Mouse (Mus musculus) heart, adult 2 months (tissue): ENCODE measurements at regions not wholly inside any gene's neighbourhood (a gene's known extent, or its start where the extent isn't known, plus 50 kb on each side); places are given as distances from the start of the nearest gene placed in this dataset.

ENCODE experiments used
- DNase-seq, 2 experiments: peaks; one replicate each; pipeline ENCODE4 v3.0.0; 2021
- H3K27ac ChIP-seq: fragments of 200-600 bp; 2 replicates; pipeline ENCODE4 v1.8.1; 2022
- H3K27me3 ChIP-seq: fragments of 200-500 bp; 2 replicates; pipeline ENCODE4 v1.6.1; 2012; ENCODE audit warnings: mild to moderate bottlenecking, low read length, inconsistent platforms, mixed read lengths; ENCODE audit not compliant: control insufficient read depth, insufficient read depth
- H3K36me3 ChIP-seq: fragments of 200-500 bp; 2 replicates; pipeline ENCODE4 v1.6.1; 2012; ENCODE audit warnings: low read length, inconsistent platforms; ENCODE audit not compliant: control insufficient read depth, insufficient read depth
- H3K4me1 ChIP-seq: fragments of 200-500 bp; 2 replicates; pipeline ENCODE4 v1.6.1; 2011; ENCODE audit warnings: low read length; ENCODE audit not compliant: control insufficient read depth, insufficient read depth
- H3K4me3 ChIP-seq: fragments of 200-600 bp; 2 replicates; pipeline ENCODE4 v1.8.1; 2022
- H3K79me2 ChIP-seq: fragments of 200-500 bp; replicated peaks from 2 replicates; pipeline ENCODE4 v1.6.1; 2012; ENCODE audit warnings: mild to moderate bottlenecking, inconsistent platforms, low read length, moderate library complexity, mixed read lengths; ENCODE audit not compliant: control insufficient read depth, insufficient read depth
- H3K9ac ChIP-seq: fragments of 200-500 bp; 2 replicates; pipeline ENCODE4 v1.6.1; 2012; ENCODE audit warnings: low read depth, mild to moderate bottlenecking, control low read depth, inconsistent platforms, low read length, mixed read lengths
- CTCF ChIP-seq: fragments of 200-600 bp; IDR thresholded peaks from 2 replicates; pipeline ENCODE4 v1.8.1; 2022; ENCODE audit warnings: antibody characterized with exemption, mild to moderate bottlenecking, moderate library complexity
- EP300 ChIP-seq: fragments of 200-500 bp; IDR thresholded peaks from 2 replicates; pipeline ENCODE4 v1.6.1; 2011; ENCODE audit warnings: low read depth, low read length, control low read depth; ENCODE audit not compliant: insufficient read depth
- POLR2A ChIP-seq: fragments of 200-500 bp; IDR thresholded peaks from 2 replicates; pipeline ENCODE4 v1.6.1; 2011; ENCODE audit warnings: mild to moderate bottlenecking, low read depth, low read length, control low read depth; ENCODE audit not compliant: insufficient read depth
- WGBS: fragments of 180-500 bp; shearing (Covaris S2); methylation state at CpG from one replicate; pipeline ENCODE4 v1.1.7; 2018; 5-methylcytosine and 5-hydroxymethylcytosine counted together
- intact Hi-C: fragments of 180-260 bp; cut with DNase I; formaldehyde crosslinking; loops from one replicate; pipeline ENCODE4 v1.15.1; 2025

DNA sequence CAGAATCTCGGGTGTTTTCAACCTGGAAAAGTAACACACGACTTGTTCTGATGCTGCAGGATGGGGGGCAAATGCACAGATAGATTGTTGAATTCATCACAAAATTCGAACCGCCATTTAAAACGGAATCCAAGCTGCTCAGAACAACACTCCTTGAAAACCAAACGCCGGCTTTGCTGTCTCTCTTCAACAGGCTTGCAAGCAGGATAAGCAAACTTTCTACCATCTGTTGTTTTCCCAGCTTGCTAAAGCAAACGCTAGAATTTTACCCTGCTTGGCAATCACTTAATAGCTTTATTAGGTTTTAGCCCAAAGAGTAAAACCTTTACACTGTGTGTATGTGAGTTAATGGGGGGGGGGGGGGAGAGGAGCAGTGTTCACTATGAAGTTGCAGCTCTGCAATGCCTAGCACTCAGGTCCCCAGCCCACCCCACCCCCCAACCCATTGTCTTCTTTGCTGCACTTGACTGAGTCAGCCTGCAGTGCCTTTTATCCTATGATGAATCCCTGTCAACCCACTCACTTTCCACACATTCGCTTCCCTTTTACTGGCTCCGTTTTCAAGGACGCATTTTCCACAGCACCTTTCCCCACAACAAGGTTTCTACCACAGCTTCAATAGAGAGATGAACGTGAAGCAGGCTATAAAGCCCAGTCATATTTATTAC is 190.1 kb upstream of the Fat1 start:
- TF ChIP-seq CTCF (no peak), EP300 (no peak), POLR2A (no peak)
- no peak overlapping the region for H3K4me3 ChIP-seq
- DNase-seq, result no peak
- 69% methylated on average over 12 of the region's 12 CpGs for WGBS
- no peak overlapping the region for H3K9ac ChIP-seq
- no peaks in the 10 kb centered on the region for H3K79me2 ChIP-seq
- no peak overlapping the region for H3K27ac ChIP-seq
- intact Hi-C loops, result no loop called here
- no peaks in the 10 kb centered on the region for H3K36me3 ChIP-seq
- H3K4me1 ChIP-seq, result no peaks in the 10 kb centered on the region
- H3K27me3 ChIP-seq, result no peaks in the 10 kb centered on the region

DNA sequence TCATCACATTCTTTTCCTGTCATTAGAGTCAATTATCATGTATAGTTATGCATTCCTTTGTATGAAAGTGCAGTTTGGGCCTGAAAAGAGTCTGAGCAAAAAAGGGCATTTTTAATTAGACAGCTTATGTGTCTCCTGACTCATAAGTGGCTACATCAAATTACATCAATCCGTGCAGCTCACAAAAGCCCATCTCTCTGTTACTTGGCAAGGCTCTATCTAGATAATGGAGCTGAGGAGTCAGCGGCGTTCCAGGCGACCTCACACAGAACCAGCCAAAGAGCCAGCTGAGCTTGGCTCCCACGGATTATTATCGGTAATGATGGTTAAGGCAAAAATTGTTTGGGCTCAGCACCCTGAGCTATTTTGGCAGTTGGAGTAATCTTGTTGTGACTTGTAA is 176.5 kb upstream of the Fat1 start:
- no peak for TF ChIP-seq EP300
- no peak for TF ChIP-seq POLR2A
- no peak for TF ChIP-seq CTCF
- H3K4me1 ChIP-seq, result no peaks in the 10 kb centered on the region
- no peak overlapping the region for H3K27ac ChIP-seq
- H3K36me3 ChIP-seq, result no peaks in the 10 kb centered on the region
- no peaks in the 10 kb centered on the region for H3K27me3 ChIP-seq
- intact Hi-C loops, result no loop called here
- H3K79me2 ChIP-seq, result no peaks in the 10 kb centered on the region
- no peak overlapping the region for H3K4me3 ChIP-seq
- no peak for DNase-seq
- 59% methylated on average over 6 of the region's 6 CpGs for WGBS
- no peak overlapping the region for H3K9ac ChIP-seq

DNA sequence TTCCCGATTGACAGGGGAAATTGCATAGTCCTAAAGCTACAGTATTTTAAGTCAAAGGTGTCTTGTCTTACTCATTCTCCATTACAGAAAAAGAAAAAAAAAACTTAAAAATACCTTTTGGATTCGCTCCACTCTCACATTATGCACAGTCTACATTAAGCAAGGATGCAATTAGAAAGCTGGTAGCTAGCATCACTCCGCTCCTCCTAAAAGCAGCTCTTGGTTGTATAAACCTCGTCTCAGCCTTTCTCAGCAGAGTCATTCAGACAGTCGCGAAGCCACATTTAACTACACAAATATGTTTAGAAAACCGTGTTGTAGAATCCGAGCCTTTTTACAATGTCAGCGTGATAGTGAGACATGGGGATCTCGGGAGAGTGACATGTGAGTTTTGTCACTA is 172.5 kb upstream of the Fat1 start:
- Histone ChIP-seq H3K27ac (no peak overlapping the region), H3K36me3 (no peaks in the 10 kb centered on the region), H3K9ac (no peak overlapping the region), H3K27me3 (no peaks in the 10 kb centered on the region), H3K4me1 (no peaks in the 10 kb centered on the region), H3K79me2 (no peaks in the 10 kb centered on the region), H3K4me3 (no peak overlapping the region)
- no peak for TF ChIP-seq POLR2A
- TF ChIP-seq EP300, result no peak
- TF ChIP-seq CTCF, result no peak
- intact Hi-C loops, result no loop called here
- 89% methylated on average over 10 of the region's 10 CpGs for WGBS
- no peak for DNase-seq

GRCm38 (mm10) chr8:44765194-44765593 is 170.1 kb upstream of the Fat1 start:
- 79% methylated on average over 4 of the region's 4 CpGs for WGBS
- no peak for DNase-seq
- Histone ChIP-seq H3K9ac (no peak overlapping the region), H3K4me1 (no peaks in the 10 kb centered on the region), H3K79me2 (no peaks in the 10 kb centered on the region), H3K27ac (no peak overlapping the region), H3K4me3 (no peak overlapping the region), H3K27me3 (no peaks in the 10 kb centered on the region), H3K36me3 (no peaks in the 10 kb centered on the region)
- intact Hi-C loops, result no loop called here
- TF ChIP-seq CTCF (no peak), EP300 (no peak), POLR2A (no peak)

DNA sequence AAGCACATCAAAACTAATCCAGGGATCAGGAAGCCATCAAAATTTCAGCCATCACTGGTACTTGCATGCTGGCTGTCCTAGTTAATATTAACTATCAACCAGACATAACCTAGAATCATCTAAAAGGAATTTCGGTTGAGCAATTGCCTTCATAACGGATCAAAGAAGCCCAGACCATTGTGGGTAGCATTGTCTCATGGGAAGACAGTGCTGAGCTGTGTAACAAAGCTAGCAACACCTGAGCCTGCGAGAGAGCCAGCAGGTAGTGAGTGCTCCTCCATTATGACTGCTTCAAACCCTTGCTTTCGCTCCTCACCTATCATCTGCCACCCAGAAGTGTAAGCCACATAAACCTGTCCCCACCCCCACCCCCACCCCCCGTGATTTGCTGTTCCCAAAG is 169.6 kb upstream of the Fat1 start:
- H3K9ac ChIP-seq, result no peak overlapping the region
- intact Hi-C loops, result no loop called here
- no peaks in the 10 kb centered on the region for H3K4me1 ChIP-seq
- H3K27me3 ChIP-seq, result no peaks in the 10 kb centered on the region
- no peaks in the 10 kb centered on the region for H3K79me2 ChIP-seq
- DNase-seq, result no peak
- H3K27ac ChIP-seq, result no peak overlapping the region
- no peak for TF ChIP-seq POLR2A
- TF ChIP-seq EP300, result no peak
- TF ChIP-seq CTCF, result no peak
- no peak overlapping the region for H3K4me3 ChIP-seq
- H3K36me3 ChIP-seq, result no peaks in the 10 kb centered on the region
- WGBS, result 69% methylated on average over 5 of the region's 5 CpGs

DNA sequence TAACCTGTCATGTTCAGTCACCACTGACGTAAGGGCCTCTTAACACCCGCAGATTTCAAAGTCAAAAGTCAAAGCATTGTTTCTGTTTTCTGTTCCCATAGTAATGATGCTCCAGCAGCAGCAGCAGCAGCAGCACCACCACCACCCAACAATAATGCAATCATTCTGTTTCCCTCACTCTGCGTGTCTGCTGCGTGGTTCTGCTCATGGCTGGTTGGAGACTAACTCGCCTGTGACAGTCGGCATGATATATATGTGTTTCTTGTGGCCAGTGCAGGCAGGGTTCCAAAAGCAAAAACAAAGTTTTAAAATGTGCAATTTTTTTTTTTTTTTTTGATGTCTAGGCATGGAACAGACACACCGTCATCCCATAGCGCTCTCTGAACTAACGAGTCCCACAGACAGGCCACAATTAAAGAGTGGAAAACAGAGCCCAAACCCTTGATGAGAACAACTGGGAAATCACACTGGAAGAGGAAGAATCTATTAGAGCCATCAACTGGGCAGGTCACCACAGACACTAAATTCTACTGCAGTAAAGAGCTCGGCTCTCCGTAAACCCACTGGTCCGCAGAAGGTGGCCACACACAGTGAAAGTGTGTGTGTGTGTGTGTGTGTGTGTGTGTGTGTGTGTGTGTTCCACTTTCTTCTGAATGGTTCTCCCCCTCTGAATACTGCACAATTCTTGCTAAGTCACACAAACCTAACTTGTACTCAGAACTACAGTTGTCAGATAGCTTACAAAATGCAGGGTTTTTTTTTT is 169.0 kb upstream of the Fat1 start:
- Histone ChIP-seq H3K9ac (no peak overlapping the region), H3K4me1 (no peaks in the 10 kb centered on the region), H3K27me3 (no peaks in the 10 kb centered on the region), H3K36me3 (no peaks in the 10 kb centered on the region), H3K27ac (no peak overlapping the region), H3K4me3 (no peak overlapping the region), H3K79me2 (no peaks in the 10 kb centered on the region)
- 85% methylated on average over 12 of the region's 12 CpGs for WGBS
- DNase-seq, result no peak
- TF ChIP-seq POLR2A, result no peak
- TF ChIP-seq CTCF, result no peak
- TF ChIP-seq EP300, result no peak
- intact Hi-C loops, result no loop called here
